Mouse (Mus musculus): Measurements from ENCODE around the gene Gtdc1.

The Gtdc1 gene

GRCm38 (mm10) chr2:44924618-44925017 lies 2.8 kb downstream of the Gtdc1 start:
- DNase-seq (ENCODE audit: low spot score in 2 of 2): no peak

DNA sequence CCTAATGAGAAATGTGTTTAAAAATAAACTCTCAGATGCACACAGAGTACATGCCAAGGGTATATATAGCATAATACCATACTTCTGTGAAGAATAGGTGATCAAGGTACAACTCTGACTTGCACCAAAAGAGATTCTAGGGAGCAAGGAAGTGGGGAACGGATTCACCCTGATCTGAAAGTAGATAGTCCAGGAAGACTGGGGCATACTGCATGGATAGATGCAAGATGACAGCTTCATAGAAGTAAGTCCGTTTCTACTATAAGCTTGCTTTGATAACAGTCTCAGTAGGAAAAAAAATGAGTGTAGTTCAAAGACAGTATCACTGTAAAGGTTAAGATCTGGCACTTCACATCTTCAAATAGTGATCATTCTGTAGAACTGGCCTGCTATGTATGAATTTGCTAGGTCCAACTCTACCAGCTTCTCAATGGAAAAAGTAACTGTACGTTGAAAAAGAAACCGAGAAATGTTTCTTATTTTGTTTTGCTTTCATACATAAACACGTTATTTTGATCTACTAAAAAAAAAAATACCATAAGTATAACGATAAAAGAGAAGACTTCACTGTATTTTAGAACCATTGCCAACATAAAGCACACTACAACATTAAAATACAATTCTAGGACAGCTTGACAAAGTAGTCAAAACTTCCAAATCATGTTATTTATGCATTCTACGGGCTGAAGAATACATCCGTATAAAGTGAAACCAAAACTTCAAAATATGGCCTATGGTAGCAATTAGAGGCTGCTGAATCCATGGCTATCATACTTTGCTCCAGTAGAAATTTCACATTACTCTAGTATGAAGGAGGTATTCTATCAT lies 4.2 kb downstream of the Gtdc1 start:
- DNase-seq (ENCODE audit: low spot score in 2 of 2): no peak

GRCm38 (mm10) chr2:44922500-44922899 lies 5.0 kb downstream of the Gtdc1 start:
- no peak for DNase-seq (ENCODE audit: low spot score in 2 of 2)

DNA sequence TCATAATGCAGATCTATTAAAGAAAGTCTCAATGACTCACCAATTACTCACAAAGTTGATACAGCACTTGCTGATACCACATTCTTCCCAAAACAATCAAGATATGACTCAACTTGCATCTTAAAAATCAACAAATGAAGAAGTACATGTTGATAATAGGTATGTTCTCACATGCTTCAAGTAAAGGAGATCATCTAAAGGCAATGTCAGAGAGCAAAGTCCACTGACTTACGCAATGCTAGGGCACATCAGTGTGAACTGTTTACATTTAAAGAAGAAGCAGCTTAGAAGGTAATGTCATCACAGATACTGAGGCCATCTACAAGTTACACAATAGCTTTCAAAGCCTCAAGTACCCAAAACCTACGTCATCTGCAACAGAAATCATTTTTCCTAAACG lies 7.0 kb downstream of the Gtdc1 start:
- no peak for DNase-seq (ENCODE audit: low spot score in 2 of 2)

DNA sequence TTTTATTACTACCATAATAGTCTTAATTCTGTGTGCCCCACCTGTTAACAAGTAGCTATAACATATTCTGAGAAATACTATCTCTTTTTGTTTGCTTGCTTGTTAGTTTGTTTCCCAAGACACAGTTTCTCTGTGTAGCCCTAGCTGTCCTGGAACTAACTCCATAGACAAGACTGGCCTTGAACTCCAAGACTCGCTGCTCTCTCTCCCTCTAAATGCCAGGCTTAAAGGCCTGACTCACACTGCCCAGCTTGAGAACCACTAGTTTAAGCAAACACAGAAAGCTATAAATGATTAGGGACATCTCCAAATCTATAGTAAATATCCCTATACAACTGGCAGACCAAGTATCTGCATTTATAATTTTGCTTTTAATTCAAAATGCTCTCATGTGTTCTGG lies 8.1 kb downstream of the Gtdc1 start:
- no peak for DNase-seq (ENCODE audit: low spot score in 2 of 2)

GRCm38 (mm10) chr2:44918737-44919136 lies 8.7 kb downstream of the Gtdc1 start:
- no peak for DNase-seq (ENCODE audit: low spot score in 2 of 2)

GRCm38 (mm10) chr2:44916286-44916685 lies 11.2 kb downstream of the Gtdc1 start:
- DNase-seq (ENCODE audit: low spot score in 2 of 2): no peak

DNA sequence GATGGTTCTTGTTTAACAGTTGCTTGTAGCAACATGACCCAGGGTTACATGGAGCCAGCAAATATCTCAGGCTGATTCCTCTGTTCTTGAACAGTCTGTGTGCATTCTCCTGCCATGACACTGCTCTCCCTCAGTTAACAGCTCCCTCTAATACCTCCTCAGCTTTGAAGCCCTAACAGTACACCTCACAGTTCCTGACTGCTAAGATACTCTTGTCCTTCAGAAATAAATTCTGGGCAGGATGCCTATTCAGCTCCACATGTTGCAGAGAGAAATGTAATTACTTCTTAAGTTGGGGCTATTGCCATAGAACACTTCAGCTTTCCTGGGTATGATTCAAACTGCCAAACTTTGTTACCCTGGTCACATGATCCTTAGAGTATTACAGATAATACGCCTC lies 29.7 kb downstream of the Gtdc1 start:
- no peak for DNase-seq (ENCODE audit: low spot score in 2 of 2)

GRCm38 (mm10) chr2:44873718-44874117 lies 53.7 kb downstream of the Gtdc1 start:
- no peak for DNase-seq (ENCODE audit: low spot score in 2 of 2)

- DNase-seq (ENCODE audit: low spot score in 2 of 2): no peak
Observed at GRCm38 (mm10) chr2:44864726-44865125, 62.7 kb downstream of the Gtdc1 start.

DNA sequence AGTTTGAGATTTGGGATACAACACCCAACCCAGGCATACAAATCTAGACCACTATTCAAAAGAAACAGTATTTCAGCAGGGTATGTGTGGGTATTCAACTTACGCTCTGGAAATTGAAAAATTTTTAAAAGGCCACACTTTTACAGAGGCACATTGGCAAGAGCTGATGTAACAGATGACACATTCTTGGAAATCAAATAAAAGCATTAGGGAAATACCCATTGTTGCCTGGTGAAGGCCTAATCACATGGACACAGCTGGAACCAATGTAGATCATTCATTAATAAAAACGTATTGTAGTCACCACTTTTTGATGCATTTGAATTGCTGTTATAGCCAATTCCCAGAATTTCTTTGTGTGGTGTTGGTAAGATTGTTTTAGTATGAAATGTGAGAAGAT lies 73.0 kb downstream of the Gtdc1 start:
- no peak for DNase-seq (ENCODE audit: low spot score in 2 of 2)

DNA sequence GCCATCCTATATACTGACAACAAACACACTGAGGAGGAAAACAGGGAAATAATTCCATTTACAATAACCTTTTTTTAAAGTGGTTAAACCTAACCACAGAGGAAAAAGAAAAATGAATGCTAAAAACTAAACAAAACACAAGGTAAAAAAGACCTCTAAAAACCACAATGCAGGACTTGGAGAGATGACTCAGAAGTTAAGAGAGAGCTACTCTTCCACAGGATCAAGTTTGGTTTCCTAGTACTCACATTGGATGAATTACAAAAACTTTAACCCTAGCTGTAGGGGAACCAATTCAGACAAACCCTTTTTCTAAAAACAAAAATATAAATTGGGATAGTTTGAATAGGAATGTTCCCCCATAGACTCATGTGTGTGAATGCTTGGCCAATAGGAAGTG lies 77.8 kb downstream of the Gtdc1 start:
- DNase-seq (ENCODE audit: low spot score in 2 of 2): no peak

DNA sequence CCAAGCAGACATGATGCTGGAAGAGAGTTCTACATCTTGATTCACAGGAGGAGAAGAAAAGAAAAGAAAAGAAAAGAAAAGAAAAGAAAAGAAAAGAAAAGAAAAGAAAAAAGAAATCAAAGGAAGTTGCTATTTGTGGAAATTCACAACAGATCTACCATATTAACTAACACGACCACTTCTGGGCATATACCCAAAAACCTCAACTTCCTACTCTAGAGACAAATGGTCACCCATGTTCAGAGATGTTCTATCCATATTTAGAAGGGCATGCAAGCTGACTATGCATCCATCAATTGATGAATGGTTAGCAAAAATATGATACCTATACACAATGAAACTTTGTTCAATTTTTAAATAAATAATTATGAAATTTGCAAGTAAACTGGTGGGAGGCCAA lies 79.3 kb downstream of the Gtdc1 start:
- DNase-seq (ENCODE audit: low spot score in 2 of 2): no peak

- no peak for DNase-seq (ENCODE audit: low spot score in 2 of 2)
Observed at GRCm38 (mm10) chr2:44845424-44845823, 82.0 kb downstream of the Gtdc1 start.

- DNase-seq (ENCODE audit: low spot score in 2 of 2): no peak
Observed at GRCm38 (mm10) chr2:44829753-44830152, 97.7 kb downstream of the Gtdc1 start.

DNA sequence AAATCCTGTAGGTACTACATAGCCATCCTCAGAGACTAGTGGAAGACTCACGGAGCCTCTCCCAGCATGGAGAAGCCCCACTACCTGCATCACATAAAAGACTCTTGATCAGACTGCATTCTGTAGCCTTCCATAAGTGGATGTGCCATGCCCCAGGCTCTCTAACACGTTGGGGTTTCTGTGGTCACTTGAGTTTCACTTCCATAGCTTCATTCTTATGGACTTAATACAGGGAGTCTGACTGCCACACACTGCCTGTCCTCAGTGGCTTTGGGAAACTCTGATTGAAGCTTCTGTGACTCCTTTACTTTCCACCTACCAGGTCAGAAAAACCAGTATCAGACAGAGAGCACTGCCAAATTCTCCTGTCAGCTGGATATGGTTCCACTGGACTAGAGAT lies 98.1 kb downstream of the Gtdc1 start:
- no peak for DNase-seq (ENCODE audit: low spot score in 2 of 2)

GRCm38 (mm10) chr2:44826609-44827008 lies 100.8 kb downstream of the Gtdc1 start:
- DNase-seq (ENCODE audit: low spot score in 2 of 2): no peak

- DNase-seq (ENCODE audit: low spot score in 2 of 2): no peak
Observed at GRCm38 (mm10) chr2:44817787-44818186, 109.7 kb downstream of the Gtdc1 start.

DNA sequence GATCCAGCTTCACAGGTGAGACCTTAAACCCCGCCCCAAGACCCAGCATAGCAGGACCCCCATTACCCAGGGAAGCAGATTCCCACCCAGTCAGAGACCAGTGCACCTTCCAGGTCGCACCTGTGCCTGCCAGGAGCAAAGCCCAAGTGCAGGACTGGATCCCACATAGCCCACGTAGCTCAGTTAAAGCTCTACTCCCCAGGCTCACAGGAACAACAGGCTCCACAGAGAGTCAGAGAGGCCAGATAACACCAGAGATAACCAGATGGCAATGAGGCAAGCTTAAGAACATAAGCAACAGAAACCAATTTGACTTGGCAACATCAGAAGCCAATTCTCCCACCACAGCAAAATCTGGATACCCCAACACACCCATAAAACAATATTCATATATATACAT lies 113.7 kb downstream of the Gtdc1 start:
- no peak for DNase-seq (ENCODE audit: low spot score in 2 of 2)

DNA sequence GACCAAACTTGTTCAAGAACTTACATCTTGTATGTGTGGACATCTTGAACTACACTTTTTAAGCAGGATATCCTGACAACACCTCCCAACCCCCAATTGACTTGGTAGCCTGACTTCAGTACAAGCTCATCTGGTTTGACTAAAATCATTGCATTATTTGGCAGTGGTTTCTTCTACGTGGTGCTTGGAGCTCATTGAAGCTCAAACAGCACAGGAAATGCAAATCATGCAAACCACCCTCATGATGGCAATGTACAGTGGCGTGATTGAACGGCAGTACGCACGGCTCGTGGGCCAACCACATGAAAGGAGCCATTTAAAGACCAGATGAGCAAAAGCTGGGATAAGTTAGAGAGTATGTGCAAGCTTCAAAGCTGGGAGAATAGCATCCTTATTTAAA lies 123.0 kb downstream of the Gtdc1 start:
- no peak for DNase-seq (ENCODE audit: low spot score in 2 of 2)

DNA sequence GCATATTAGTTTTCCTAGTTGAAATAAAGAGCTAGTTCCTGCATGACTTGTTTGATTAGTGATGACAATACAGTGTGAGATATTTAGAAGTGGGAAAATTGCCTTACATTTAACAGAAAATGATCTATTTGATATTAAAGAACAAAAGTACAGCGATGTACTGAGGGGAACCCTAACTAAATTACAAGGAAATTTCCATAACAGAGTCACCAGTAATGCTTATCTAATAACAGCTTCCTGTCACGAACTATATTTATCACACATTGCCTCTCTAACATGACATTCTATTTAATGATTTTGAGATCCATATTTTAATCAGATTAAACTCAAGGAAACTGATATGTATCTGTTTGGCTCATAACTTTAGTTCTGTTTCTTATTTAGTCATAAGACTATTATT lies 126.1 kb downstream of the Gtdc1 start:
- no peak for DNase-seq (ENCODE audit: low spot score in 2 of 2)

GRCm38 (mm10) chr2:44791840-44792239 lies 135.6 kb downstream of the Gtdc1 start:
- no peak for DNase-seq (ENCODE audit: low spot score in 2 of 2)

- DNase-seq (ENCODE audit: low spot score in 2 of 2): no peak
Observed at GRCm38 (mm10) chr2:44791134-44791533, 136.3 kb downstream of the Gtdc1 start.

- no peak for DNase-seq (ENCODE audit: low spot score in 2 of 2)
Observed at GRCm38 (mm10) chr2:44782746-44783145, 144.7 kb downstream of the Gtdc1 start.

Measured in urinary bladder, adult 18-20 months (tissue).